9 mouse cellular contexts compared by ENCODE assay signal in genomic region chr8:69804537-69804936, GRCm38 (mm10).
"Had no signal": no experiment of that assay in that cellular context is flagged by ENCODE, and none has a peak within 500 bp of the region (broad histone marks: within the 10 kb centered on the region; RNA-seq: fewer than 3 reads in every experiment).

No protein-coding gene starts in this region.

- H3K4me3 ChIP-seq: limb, embryonic 13.5 days; midbrain, embryonic 13.5 days; myocyte; neural tube, embryonic 15.5 days had no signal

- H3K9me3 ChIP-seq: limb, embryonic 13.5 days; midbrain, embryonic 13.5 days; neural tube, embryonic 15.5 days had no signal

- H3K27ac ChIP-seq: limb, embryonic 13.5 days; liver, embryonic 14.5 days; midbrain, embryonic 13.5 days; neural tube, embryonic 15.5 days had no signal

- H3K27me3 ChIP-seq: limb, embryonic 13.5 days; midbrain, embryonic 13.5 days; neural tube, embryonic 15.5 days had no signal

- DNase-seq: left cerebral cortex, postnatal 4 days; lung, adult 18-20 months; right cerebral cortex, adult 18-20 months; thymus, postnatal 25 days had no signal
